Mouse (Mus musculus) cerebellum, postnatal 25 days (tissue): Measurements from ENCODE around the gene Atp6v0e.

Source experiments
- DNase-seq, 2 experiments: peaks; one replicate each; pipeline ENCODE4 v3.0.0; 2021; ENCODE audit warnings: mixed read lengths in 2 of 2

The Atp6v0e gene

DNA sequence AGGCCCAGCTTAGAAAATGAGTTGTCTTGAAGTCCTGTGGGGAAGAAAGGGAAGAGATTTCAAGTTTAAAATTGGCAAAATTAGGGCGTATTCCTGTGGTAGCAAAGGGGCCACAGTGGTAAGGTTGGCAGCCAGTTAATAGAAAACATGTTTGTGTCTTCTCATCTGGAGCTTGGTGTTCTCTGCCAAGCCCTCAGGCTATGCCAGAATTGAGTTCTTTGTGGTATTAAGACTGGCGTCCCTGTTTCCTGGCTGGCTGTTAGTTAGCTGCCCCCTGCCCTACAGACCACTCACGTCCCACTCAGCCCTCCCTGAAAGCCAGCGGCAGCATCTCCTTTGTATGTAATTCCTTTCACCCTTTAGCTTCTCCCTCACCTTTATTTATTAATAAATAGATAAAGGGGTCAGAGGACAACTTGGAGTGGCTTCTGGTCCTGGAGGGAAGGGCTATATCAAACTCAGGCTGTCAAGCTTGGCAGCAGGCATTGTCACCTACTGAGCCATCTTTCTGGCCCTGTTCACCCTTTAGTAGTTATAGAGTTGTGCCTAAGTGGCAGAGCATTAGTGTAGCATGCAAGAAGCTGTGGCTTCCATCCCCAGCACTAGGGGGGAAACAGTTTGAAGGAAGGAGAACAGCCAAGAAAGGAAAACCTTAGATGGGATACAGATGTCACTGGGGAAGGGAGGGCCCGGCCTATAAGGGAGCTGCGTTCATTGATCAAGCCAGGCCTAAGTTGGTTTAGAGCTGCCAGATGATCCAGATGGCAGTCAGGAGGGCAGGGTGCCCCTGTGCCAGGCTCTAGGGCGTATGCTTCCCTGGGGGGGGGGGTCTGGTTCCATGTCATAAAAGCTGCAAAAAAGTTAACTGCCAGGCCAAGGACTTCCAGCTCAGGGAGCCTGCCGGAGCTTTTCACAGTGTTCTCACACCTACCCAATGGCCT is 26.0 kb downstream of the Atp6v0e start:
- no peak for DNase-seq

DNA sequence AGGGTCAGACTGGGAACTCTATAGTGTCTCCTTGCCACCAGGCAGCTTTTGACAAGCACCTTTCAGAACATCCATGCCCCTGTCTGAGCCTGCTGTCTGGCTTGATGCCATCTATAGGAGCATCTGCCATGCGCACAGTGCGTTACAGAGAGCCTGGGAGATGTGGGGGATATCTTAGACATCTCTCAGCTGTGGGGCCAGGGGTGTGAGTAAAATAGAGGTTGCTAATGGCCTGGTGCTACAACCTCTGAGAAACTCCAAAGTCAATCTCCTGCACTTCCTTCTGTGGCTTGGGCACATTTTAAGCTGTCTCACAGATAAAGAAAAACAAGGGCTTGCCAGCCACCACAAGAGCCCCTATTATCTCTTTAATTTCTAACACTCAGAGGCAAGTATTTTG is 26.8 kb downstream of the Atp6v0e start:
- no peak for DNase-seq

DNA sequence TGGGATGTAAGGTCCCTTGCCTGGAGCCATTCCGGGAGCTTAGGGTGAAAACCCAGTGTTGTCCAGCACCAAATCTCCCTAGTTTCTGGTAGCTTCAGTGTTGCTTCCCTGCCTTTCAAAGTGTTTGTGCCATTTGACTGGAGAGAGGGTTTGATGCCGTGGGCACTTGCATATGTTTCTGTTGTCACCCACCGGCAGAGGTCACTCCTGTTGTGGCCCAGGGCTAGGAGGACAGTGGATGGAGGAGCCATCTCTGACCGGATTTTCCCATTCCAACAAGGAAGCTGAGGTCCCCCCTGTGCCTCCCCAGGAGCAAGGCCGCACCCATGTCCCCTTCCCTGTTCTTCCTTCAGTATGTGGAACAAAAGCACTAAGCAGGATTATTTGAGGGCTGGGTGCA is 27.2 kb downstream of the Atp6v0e start:
- peak in 1 of 2 experiments; percentile 61 for DNase-seq

DNA sequence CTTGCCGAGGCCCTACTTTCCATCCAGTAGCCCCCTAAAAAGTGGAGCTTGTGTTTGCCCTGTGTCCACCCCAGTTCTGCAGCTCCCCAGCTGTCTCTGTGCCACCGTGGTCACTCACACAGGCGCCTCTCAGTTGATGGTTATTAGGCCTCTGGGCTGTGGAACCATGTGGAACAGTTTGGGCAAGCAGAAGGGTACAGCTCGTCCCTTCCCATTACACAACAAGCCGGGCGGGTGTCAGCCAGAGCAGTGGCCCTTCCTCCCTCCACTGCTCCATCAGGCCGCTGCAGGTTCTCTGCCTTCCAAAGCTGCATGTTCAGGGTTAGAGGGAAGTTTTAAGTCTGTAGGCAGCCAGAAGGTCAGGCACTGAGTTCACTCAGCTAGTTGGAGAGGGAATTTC is 28.1 kb downstream of the Atp6v0e start:
- DNase-seq: peak in 1 of 2 experiments; percentile 41

DNA sequence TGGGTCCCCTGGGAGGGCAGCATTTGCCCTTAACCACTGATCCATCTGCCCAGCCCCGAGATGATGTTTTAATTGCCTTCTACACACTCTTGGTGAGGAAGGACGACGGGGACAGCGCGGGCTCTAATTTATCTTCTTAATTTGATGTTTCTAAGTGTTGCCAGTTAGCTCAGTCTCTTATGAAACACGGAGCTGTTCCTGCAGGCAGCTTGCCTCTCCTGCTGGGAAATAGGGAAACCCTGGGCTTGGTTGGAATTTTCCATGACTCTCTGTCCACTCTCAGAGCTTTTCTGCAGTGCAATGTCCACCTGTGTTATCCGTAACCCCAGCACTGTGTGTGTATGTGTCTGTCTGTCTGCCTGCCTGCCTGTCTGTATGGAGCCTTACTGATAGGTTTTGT is 30.4 kb downstream of the Atp6v0e start:
- DNase-seq: peak; percentile 66 to 74

DNA sequence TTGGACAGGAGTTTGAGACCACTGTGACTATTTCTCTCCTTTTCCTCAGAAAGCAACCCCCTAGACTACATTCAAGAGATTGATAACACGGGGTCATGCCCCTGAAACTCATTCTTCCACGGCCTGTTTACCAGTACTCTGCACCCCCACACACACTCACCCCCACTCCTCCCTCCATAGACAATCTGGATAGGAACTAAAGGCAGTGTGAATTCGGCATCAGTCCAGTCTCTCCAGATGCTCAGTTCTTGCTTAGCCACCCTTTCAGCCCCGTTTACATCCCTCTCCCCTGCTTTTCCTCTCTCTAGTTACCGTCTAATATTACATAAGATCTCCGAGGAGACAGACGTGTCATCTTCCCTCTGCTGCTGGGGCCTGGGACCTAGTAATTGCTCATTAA is 31.1 kb downstream of the Atp6v0e start:
- DNase-seq: no peak

DNA sequence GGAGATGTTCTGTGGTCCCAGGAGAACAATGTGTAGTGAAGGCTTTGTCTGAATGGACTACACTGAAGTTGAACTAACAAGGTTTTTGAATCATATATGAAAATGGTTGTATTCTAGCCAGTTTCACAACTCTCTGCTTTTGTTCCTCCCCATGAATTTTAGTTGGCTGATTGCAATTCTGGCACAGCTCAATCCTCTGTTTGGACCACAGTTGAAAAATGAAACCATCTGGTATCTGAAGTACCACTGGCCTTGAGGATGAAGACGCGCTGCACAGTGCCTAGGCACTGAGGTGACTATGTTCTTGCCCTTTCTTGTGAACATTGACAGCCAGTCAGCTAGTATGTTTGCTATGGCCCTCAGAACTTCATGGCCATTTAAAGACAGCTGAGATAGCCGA is 32.2 kb downstream of the Atp6v0e start:
- DNase-seq: no peak

DNA sequence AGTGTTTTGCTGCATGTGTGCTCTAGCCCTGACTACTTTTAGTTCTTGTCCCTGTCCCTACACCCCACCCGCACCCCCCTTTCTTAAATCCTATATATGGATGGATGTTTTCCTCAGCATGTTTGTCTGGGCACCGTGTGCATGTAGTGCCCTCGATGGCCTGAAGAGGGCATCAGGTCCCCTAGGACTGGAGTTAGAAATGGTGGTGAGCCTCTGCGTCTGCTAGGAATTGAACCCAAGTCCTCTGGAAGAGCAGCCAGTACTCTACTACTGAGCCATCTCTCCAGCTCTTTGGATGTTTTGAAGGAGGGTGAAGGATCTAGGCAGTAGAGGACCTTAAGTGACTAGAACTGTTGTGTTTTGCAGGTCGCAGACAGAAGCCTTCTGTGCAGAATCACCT is 35.8 kb downstream of the Atp6v0e start:
- DNase-seq: no peak

DNA sequence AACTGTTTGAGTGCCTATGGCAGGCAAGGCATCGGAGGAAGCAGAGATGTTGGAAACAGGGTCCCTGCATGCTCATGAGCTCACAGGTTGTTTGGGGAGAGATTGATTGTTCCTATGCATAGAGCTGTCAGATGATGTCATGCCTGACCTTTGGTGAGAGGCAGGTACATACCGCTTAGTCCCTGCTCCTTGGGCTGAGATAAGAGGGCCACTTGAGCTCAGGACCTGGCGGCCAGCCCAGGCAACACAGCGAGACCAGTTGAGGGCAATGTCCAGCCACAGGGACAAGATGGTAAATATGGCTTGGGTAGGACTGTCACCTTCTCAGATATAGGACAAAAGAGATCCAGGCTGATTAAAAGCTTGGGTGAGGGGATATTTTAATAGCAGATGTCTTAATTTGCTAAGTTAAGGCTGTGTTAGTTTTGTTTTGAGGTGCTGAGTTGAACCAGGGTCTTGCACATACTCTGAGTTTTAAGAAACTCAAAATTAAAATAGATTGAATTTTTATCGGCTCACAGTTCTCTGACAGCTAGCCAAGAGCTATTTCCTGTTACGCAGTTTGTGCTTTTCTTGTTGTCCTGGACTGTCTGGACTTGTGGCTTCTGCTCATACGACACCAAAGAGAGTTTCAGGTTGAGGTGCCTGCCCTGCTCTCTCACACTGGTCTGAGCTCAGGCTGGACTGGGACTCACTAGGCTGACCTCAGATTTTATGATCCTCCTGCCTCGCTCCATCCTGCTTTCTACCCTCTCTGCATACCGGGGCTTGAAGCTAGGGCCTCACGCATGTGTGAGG is 37.0 kb downstream of the Atp6v0e start:
- peak; percentile 68 to 78 for DNase-seq

DNA sequence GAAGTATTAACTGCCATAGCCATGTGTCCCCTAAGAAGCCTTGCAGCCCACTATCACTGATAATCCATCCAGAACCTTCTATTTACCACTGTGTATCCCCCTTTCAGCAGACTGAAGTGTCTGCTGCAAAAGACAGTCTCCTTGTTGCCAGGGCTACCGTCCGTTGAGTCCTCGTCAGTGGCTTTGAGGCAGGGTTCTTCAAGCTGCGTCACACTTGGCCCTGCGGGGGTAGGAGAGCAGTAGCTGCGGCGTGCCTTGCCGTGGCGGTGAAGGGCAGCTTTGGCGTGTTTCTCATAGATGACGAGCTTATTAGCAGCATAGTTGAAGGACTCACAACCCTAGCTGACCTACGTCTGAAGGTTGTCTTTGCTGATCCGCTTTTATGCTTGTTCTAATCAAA is 38.5 kb downstream of the Atp6v0e start:
- no peak for DNase-seq

DNA sequence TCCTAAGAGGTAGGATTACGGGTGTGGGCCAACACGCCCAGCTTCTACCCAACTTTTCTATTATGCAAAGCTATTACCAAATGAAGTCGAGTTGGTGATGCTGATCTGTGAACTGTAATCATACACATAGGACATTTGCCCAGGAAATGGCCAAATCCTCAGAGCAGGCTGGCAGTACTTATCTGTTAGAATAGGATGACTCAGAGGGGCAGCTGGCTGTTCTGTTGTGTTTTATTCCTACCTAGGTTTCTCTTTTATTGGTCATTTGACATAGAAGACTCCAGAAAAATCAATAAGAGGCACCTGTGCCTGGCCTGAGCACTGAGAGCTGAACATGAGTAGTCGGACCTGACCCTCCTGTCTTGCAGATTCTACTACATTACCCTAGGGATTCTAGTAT is 39.6 kb downstream of the Atp6v0e start:
- no peak for DNase-seq

DNA sequence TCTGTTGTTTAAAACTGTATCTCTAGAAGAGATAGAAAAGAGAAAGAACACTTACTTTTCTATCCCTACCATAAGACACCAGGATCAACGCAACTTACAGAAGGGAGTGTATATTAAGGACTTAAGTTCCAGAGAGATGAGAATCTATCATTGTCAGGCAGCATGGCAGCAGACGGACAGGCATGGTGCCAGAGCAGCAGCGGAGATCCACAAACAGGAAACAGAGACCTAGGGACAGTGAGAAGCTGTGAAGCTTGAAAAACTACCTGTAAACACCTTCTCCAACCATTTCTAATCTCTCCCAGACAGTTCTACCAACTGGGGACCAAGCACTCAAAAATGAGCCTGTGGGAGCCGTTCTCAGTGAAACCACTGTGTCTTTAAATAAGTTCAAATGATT is 40.6 kb downstream of the Atp6v0e start:
- DNase-seq: peak; percentile 65 to 82

DNA sequence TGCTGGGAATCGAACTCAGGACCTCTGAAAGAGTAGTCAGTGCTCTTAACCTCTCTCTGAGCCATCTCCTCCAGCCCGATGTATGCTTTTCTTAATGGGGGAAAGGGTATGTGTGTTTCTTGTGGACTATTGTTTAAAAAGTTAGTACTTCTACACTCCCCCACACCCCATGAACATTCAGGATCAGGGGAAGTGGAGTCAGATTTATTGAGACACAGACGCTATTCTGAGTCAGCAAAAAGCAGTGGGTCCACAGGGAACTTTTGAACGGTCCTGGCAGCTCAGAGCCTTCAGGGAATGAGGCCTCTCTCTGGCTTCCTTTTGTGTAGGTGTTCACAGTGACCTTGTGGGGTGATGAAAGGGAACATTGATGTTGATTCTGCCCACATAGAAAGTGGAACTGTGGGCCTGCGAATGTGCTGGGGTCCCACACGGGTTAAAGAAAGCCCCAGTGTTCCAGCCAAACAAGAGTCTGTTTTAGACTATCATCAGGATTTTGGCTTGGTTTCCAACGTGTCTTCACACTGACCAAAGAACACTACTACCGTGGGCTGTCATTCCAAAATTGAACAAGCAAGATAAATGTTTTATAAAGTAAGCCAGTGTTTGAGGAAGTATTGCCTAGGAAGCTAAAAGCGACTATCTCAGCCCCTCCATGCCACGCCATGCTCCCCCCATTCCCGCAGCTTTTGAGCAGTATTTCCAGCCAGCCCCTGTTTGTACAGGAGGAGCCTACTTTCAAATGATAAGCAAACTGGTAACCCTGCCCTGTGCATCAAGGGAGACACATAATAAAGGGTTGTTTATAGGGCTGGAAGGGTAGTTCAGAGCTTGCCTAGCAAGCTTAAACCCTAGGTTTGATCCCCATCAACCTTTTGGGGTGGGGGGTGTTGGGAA is 42.7 kb downstream of the Atp6v0e start:
- no peak for DNase-seq

DNA sequence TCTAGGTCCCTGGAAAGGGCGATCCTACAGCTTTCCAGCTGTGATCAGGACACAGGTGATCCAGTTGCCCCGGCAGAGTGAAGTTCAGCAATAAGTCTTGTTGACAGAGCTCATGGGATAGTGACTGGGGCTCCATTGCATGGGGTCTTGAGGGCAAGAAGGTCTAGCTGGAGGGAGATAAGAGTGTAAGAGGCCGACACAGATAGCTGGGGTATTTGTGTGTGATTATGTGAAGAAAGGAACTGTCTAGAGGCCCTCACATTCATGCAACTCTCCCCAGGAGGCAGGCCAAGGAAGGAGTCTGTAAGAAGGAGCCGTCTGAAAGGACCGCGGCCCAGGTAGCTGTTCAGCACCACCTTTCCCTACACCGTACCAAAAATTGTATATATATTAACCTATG is 44.0 kb downstream of the Atp6v0e start:
- no peak for DNase-seq

DNA sequence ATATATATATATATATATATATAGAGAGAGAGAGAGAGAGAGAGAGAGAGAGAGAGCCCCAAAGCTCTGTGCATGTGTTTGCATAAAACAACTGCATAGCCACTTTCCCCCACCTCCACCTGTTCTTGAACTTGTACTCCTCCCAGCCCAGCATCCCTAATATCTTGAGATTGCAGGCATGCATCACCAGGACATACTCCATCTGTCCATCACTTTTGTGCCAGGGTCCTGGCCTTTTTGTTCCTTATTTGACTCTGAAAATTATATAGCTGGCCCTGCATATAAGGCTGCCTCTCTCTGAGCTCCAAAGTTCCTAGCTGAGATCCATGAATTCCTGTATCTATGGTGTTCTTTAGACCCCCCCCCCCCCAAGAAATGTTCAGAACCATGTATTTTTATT is 45.5 kb downstream of the Atp6v0e start:
- peak in 1 of 2 experiments; percentile 62 for DNase-seq

DNA sequence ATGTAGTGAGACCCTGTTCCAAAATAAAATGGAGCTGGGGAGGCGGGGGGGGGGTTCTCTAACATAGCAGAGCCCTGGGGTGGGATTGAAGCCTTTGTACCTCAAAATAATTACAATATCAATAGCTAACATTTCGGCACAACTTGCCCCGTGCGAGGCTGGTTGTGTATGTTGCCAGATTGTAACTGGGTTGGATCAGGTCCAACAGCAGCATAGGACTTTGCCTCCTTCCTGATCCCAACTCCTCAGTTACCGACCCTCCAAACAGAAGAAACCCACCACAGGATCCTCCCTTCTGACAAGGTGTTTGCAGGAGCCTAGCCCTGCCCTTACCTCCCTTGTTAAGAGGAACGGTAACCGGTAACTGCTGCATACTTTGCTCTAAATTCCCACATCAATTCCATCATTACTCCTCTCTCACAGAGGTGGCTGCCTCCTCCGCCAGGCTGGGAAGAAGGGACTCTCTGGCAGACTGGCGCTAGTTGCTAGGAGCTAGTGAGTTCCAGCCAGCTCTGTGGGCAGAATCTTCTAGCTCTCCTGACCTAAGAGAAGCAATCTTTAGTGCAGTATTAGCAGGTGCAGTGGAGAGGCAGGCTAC is 46.1 kb downstream of the Atp6v0e start:
- DNase-seq: peak; percentile 52

DNA sequence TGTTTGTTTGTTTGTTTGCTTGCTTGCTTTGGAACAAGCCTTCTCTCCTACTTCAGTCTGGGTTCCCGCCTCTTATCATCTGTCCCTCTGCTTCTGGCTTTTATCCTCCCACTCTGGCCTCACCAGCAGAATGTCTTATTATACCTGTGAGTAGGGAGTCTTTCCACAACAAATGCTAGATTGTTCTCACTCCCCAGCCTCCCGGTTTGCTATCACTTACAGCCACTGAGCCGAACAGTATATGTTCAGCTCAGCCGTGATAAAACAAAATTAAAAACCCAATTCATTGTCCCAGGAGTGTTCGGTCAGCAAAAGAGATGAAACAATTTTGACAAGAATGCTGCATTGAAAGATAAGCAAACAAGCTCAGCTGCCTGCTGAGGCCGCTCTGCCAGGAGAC is 47.0 kb downstream of the Atp6v0e start:
- DNase-seq: no peak

DNA sequence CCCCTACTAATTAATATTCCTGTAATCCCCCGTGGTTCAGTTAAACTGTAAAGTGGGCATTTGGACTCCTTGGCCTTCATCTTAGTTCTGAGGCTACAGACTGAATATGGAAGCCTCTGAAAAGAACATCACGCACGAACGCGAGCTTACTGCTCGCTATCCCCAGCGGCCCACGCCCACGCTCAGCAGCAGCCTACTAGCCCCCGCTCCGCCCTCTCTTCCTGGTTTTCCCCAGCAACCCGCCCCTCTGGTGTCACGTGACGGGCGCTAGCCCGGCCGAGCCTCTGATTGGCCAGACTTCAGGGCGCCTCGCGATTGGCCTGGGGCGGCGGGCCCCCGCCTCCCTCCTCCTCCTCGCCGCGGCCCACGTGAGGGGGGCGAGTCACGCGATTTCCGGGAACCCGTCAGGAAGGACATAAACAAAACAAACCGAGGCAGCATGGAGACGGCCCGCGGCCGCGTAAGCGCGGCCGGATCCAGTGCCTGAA is 52.3 kb downstream of the Atp6v0e start, which contains the start of gene Crebrf:
Gene Crebrf (plus strand): TSS at position 380 of the 488 bp plus-strand sequence.
- peak; percentile 97 to 99 for DNase-seq

DNA sequence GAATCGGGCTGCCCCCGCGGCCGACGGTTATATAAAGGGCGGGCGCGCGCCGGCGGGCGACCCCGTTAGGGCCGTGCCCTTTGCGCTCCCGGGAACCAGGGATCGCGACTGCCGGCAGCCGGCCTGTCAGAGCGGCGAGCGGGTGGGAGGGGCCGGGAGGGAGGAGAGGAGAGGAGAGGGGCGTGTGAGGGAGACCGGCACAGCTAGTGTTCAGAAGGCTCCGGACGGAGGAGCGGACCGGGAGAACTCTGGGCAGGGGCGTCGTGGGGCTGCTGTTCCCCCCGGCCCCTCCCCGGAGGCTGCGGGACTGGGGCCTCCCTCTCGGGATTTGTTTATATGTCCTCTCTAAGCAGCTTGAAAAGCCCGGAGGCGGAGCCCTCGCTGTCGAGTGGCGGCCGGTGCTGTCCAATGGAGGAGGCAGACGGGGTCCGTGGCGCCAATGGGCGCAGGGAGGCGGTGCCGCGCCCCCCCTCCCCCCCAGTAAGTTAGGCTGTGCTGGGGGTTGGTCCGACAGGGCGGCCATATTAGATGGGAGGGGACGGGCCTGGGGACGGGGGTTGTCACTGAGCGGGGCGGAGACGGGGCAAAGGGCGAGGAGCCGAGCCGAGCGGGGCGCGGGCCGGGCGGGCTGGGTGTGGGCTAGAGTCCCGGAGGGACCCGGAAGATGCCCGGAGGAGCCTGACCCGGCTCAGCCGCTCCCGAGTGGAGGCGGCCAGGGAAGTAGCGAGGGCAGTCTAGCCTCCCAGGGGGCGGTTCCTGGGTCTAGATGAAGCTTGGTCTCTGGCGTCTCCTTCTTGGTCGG is 53.1 kb downstream of the Atp6v0e start:
- DNase-seq: peak; percentile 93 to 95

DNA sequence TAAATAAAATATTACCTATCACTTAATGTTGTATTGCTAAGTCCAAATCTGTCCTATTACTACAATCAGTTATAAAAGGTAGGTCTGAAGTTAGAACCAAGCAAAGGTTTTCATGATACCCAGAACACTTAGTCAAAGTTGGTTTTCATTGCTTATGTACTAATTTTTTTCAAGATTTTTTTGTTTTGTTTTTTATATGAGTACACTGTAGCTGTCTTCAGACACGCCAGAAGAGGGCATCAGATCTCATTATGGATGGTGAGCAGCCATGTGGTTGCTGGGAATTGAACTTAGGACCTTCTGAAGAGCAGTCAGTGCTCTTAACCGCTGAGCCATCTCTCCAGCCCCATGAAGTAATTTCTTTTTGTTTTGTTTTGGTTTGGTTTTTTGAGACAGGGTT is 54.8 kb downstream of the Atp6v0e start:
- DNase-seq: no peak

DNA sequence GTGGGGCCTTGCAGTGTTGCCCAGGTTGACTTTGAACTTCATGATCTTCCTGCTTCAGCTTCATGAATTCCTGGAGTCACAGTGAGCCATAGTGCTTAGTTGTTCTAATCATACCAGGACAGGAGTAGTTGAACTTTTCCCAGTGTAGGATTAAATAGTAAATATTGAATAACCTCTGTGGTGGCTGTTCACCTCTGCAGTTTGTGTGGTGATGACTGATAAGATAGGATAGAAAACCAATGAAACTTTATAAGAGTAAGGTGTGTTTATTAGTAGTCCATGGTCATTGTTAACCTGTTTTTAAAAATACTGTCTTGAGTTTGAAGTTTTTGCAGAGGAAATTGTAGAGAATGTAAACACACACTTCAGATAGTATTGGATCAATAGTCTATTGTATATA is 56.4 kb downstream of the Atp6v0e start:
- DNase-seq: no peak
